Mouse (Mus musculus) layer of hippocampus, adult 18-20 months (tissue): ENCODE data around the gene Fxr2. TPM values are rescaled to one million over a fixed set of nuclear protein-coding genes. Genes with fewer than 3 reads are reported as not detected.
"Not testable (repeated sequence)": the region's sequence is repeated elsewhere in the genome, so short reads cannot be mapped to it uniquely, and the experiment has no call there.

Experiments
- DNase-seq, 2 experiments: peaks; one replicate each; pipeline ENCODE4 v3.0.0; 2022; ENCODE audit warnings: low spot score in 2 of 2
- total RNA-seq, 2 experiments: library from RNA; stranded (reverse); gene quantifications; 2 replicates each; pipeline ENCODE4 v1.2.3; 2021

Fxr2 gene
- total RNA-seq, 2 experiments from 2014 or later = 139 to 142 TPM

- DNase-seq = no peak
Observed at GRCm38 (mm10) chr11:69682209-69682839, 49.5 kb downstream of the Fxr2 start.

GRCm38 (mm10) chr11:69682840-69683533 is 50.2 kb downstream of the Fxr2 start:
- peak; percentile 80 to 94 for DNase-seq

GRCm38 (mm10) chr11:69683576-69683975 is 50.8 kb downstream of the Fxr2 start:
- no peak for DNase-seq

GRCm38 (mm10) chr11:69684128-69684745 is 51.4 kb downstream of the Fxr2 start:
- DNase-seq = no peak

GRCm38 (mm10) chr11:69684936-69685335 is 52.1 kb downstream of the Fxr2 start:
- no peak for DNase-seq

GRCm38 (mm10) chr11:69685526-69686148 is 52.8 kb downstream of the Fxr2 start, which contains the start of gene Tnfsf13:
TSS of gene Tnfsf13 (minus strand) at chr11:69685784.
- peak in 1 of 2 experiments; percentile 63 for DNase-seq

GRCm38 (mm10) chr11:69686377-69686776 is 53.6 kb downstream of the Fxr2 start:
- DNase-seq = peak in 1 of 2 experiments; percentile 68

GRCm38 (mm10) chr11:69687061-69687460 is 54.3 kb downstream of the Fxr2 start:
- no peak for DNase-seq

GRCm38 (mm10) chr11:69689891-69690290 is 57.1 kb downstream of the Fxr2 start:
- no peak for DNase-seq

GRCm38 (mm10) chr11:69692196-69692811 is 59.5 kb downstream of the Fxr2 start:
- no peak for DNase-seq

GRCm38 (mm10) chr11:69692863-69693262 is 60.1 kb downstream of the Fxr2 start:
- no peak for DNase-seq

- DNase-seq = no peak
Observed at GRCm38 (mm10) chr11:69693421-69693965, 60.7 kb downstream of the Fxr2 start.

- no peak for DNase-seq
Observed at GRCm38 (mm10) chr11:69695046-69695360, 62.2 kb downstream of the Fxr2 start.

- DNase-seq = peak in 1 of 2 experiments; percentile 49
Observed at GRCm38 (mm10) chr11:69695361-69696181, 62.8 kb downstream of the Fxr2 start, which contains the start of the genes Tnfsf12 and Tnfsfm13. TSS of gene Tnfsf12 (minus strand) at chr11:69695849. TSS of gene Tnfsfm13 (minus strand) at chr11:69696098.

- no peak for DNase-seq
Observed at GRCm38 (mm10) chr11:69697396-69697795, 64.6 kb downstream of the Fxr2 start.

- DNase-seq = no peak
Observed at GRCm38 (mm10) chr11:69698574-69698973, 65.8 kb downstream of the Fxr2 start.

- no peak for DNase-seq
Observed at GRCm38 (mm10) chr11:69699595-69699994, 66.8 kb downstream of the Fxr2 start.

- not testable (repeated sequence) for DNase-seq
Observed at GRCm38 (mm10) chr11:69702886-69703285, 70.1 kb downstream of the Fxr2 start.
